In genomic region chr11:49844969-49845368, GRCm38 (mm10) we compare ENCODE assay signal across 9 mouse cellular contexts. TPM values are rescaled to one million over a fixed set of nuclear protein-coding genes. Genes with fewer than 3 reads are reported as not detected.
DNase-seq lines count a peak whose midpoint lies in the region; ATAC-seq and TF ChIP-seq lines count a peak whose summit lies in the region.
"Had no signal": no experiment of that assay in that cellular context is flagged by ENCODE, and none has a peak within 500 bp of the region (broad histone marks: within the 10 kb centered on the region; RNA-seq: fewer than 3 reads in every experiment).

No protein-coding gene starts in this region.

- no peaks in the 10 kb centered on the region for H3K9me3 ChIP-seq in kidney, embryonic 16.5 days (ENCODE audit: low read length)
- no peaks in the 10 kb centered on the region for H3K9me3 ChIP-seq in limb, embryonic 11.5 days (ENCODE audit: control insufficient read depth, low read length)

- H3K36me3 ChIP-seq in kidney, adult 2 months (ENCODE audit: control insufficient read depth, insufficient read depth, low read length): no peaks in the 10 kb centered on the region
- H3K36me3 ChIP-seq in kidney, embryonic 16.5 days (ENCODE audit: insufficient read depth, low read length): no peaks in the 10 kb centered on the region
- H3K36me3 ChIP-seq in limb, embryonic 11.5 days (ENCODE audit: control insufficient read depth, insufficient read depth, low read length): no peaks in the 10 kb centered on the region

- intact Hi-C loops in heart, postnatal 25 days (cut with DNase I): loop anchor here (1.0 to 5.0 kb wide), 3 partner anchors 53 to 193 kb away; partner anchors contain the start of gene Gfpt2

- no peak overlapping the region for H3K4me3 ChIP-seq in kidney, adult 2 months (ENCODE audit: insufficient read depth, low read depth, low read length)
- H3K4me3 ChIP-seq in kidney, embryonic 16.5 days (ENCODE audit: low read length): no peak overlapping the region
- no peak overlapping the region for H3K4me3 ChIP-seq in limb, embryonic 11.5 days (ENCODE audit: low read depth, low read length)
- H3K4me3 ChIP-seq: erythroblast, embryonic 14.5 days had no signal

- no peak overlapping the region for H3K4me2 ChIP-seq in kidney, embryonic 16.5 days (replicated peaks; ENCODE audit: low read depth, low read length)
- H3K4me2 ChIP-seq in limb, embryonic 11.5 days (ENCODE audit: low read depth, severe bottlenecking): no peak overlapping the region

- no peak overlapping the region for H3K27ac ChIP-seq in kidney, adult 2 months (ENCODE audit: insufficient read depth, low read depth, low read length)
- no peak overlapping the region for H3K27ac ChIP-seq in kidney, embryonic 16.5 days (ENCODE audit: low read length)
- H3K27ac ChIP-seq in limb, embryonic 11.5 days (replicated peaks; ENCODE audit: low read depth, low read length): no peak overlapping the region

- 29% methylated on average over 3 of the region's 3 CpGs for WGBS in kidney, adult 2 months
- WGBS in kidney, embryonic 16.5 days: 56% methylated on average over 3 of the region's 3 CpGs
- WGBS in limb, embryonic 11.5 days: 46% methylated on average over 3 of the region's 3 CpGs

- H3K4me1 ChIP-seq in kidney, adult 2 months (ENCODE audit: control insufficient read depth, insufficient read depth, low read length): peaks cover 11% of the 10 kb centered on the region
- H3K4me1 ChIP-seq in kidney, embryonic 16.5 days (ENCODE audit: insufficient read depth, low read length): peaks cover 15% of the 10 kb centered on the region
- peaks cover 8% of the 10 kb centered on the region; the same call in 1 of the 2 replicates for H3K4me1 ChIP-seq in limb, embryonic 11.5 days (ENCODE audit: control insufficient read depth, insufficient read depth, low read length)

- no peak overlapping the region for H3K9ac ChIP-seq in kidney, embryonic 16.5 days (replicated peaks; ENCODE audit: low read length)
- no peak overlapping the region for H3K9ac ChIP-seq in limb, embryonic 11.5 days (ENCODE audit: low read length)

- TF ChIP-seq POLR2A in kidney, adult 2 months (IDR thresholded peaks at IDR 0.05; ENCODE audit: low read depth, low read length): no peak

- no peak for ATAC-seq in kidney, embryonic 16.5 days (ENCODE audit: low FRiP score, low TSS enrichment)
- ATAC-seq in limb, embryonic 11.5 days (ENCODE audit: insufficient number of reproducible peaks, low FRiP score, low TSS enrichment, low read depth): no peak

- H3K27me3 ChIP-seq in kidney, adult 2 months (replicated peaks; ENCODE audit: control insufficient read depth, insufficient read depth, low read length): no peaks in the 10 kb centered on the region
- H3K27me3 ChIP-seq in kidney, embryonic 16.5 days (ENCODE audit: insufficient read depth, low read length): no peaks in the 10 kb centered on the region
- no peaks in the 10 kb centered on the region for H3K27me3 ChIP-seq in limb, embryonic 11.5 days (ENCODE audit: control insufficient read depth, insufficient read depth, low read length)

- peak; percentile 72 for TF ChIP-seq CTCF in kidney, adult 2 months (conservative IDR thresholded peaks at IDR 0.05; ENCODE audit: insufficient read depth, insufficient read length, low read depth, low read length)

- DNase-seq in kidney, adult 2 months: peak; percentile 83
- peak; percentile 86 for DNase-seq in ZHBTc4 (ENCODE audit: low read depth, low spot score)
- DNase-seq in embryo, embryonic 10 days (ENCODE audit: low spot score): peak; percentile 47
- peak; percentile 9 for DNase-seq in heart, postnatal 25 days (ENCODE audit: low spot score)
- peak; percentile 69 for DNase-seq in limb, embryonic 11.5 days (ENCODE audit: low spot score)
- DNase-seq in retina, adult 2 months (ENCODE audit: low read depth, low spot score): peak; percentile 30
- DNase-seq in thymus, postnatal 36 days: peak; percentile 53 to 64

RNA-seq across cellular contexts. Expression of gene Mapk9, which starts 1.6 kb away (rescaled TPM):
- 20.0 and 23.0 TPM in 2 replicates for polyA plus RNA-seq in kidney, adult 2 months (2012; rRNA removed)
- 33.5 and 34.2 TPM in 2 replicates for polyA plus RNA-seq in kidney, embryonic 16.5 days (2015; fragmentation: Nextera tagmentation; extraction: Ambion mirVana)
- total RNA-seq in heart, postnatal 25 days (2021): 10 to 100 TPM; 42.5 to 44.2 TPM
- 34.2 and 42.5 TPM in 2 replicates for polyA plus RNA-seq in limb, embryonic 11.5 days (2014; fragmentation: Nextera tagmentation; extraction: Ambion mirVana)

RNA-seq across cellular contexts. Expression of gene Gfpt2, which starts 51.0 kb away (rescaled TPM):
- 7.1 and 7.9 TPM in 2 replicates for polyA plus RNA-seq in kidney, adult 2 months (2012; rRNA removed)
- 13.2 and 13.5 TPM in 2 replicates for polyA plus RNA-seq in kidney, embryonic 16.5 days (2015; fragmentation: Nextera tagmentation; extraction: Ambion mirVana)
- total RNA-seq in heart, postnatal 25 days (2021): 10 to 100 TPM; 11.8 to 13.9 TPM
- 36.3 and 37.2 TPM in 2 replicates for polyA plus RNA-seq in limb, embryonic 11.5 days (2014; fragmentation: Nextera tagmentation; extraction: Ambion mirVana)
- polyA plus RNA-seq: erythroblast, embryonic 14.5 days had no signal

RNA-seq across cellular contexts. Expression of gene Rasgef1c, which starts 56.7 kb away (rescaled TPM):
- 0.11 and 0.24 TPM in 2 replicates for polyA plus RNA-seq in kidney, adult 2 months (2012; rRNA removed)
- 0.23 and 0.30 TPM in 2 replicates for polyA plus RNA-seq in kidney, embryonic 16.5 days (2015; fragmentation: Nextera tagmentation; extraction: Ambion mirVana)
- total RNA-seq in heart, postnatal 25 days (2021): under 1 TPM; 0.31 to 0.42 TPM
- 0.32 TPM in 1 of 2 replicates, not detected in the other for polyA plus RNA-seq in limb, embryonic 11.5 days (2014; fragmentation: Nextera tagmentation; extraction: Ambion mirVana)
- polyA plus RNA-seq: erythroblast, embryonic 14.5 days had no signal

Comparison
In these comparisons a context has a peak if more than half of its experiments do, and no peak if none do; other contexts are left out.
1. DNase-seq: peak in every context shown above with its lines; median percentile 86 in ZHBTc4; 83 in kidney, adult 2 months; 69 in limb, embryonic 11.5 days; 58 in thymus, postnatal 36 days; 47 in embryo, embryonic 10 days; 30 in retina, adult 2 months; 9 in heart, postnatal 25 days.